12 mouse cellular contexts compared by ENCODE assay signal in genomic region chr4:88245494-88245893, GRCm38 (mm10).
"Had no signal": no experiment of that assay in that cellular context is flagged by ENCODE, and none has a peak within 500 bp of the region (broad histone marks: within the 10 kb centered on the region; RNA-seq: fewer than 3 reads in every experiment).

No protein-coding gene starts in this region.

- H3K4me1 ChIP-seq: limb, embryonic 10.5 days; liver, embryonic 12.5 days; megakaryocyte, embryonic 14.5 days; midbrain, embryonic 13.5 days; neural tube, embryonic 13.5 days had no signal

- H3K36me3 ChIP-seq: limb, embryonic 10.5 days; liver, embryonic 12.5 days; midbrain, embryonic 13.5 days; neural tube, embryonic 13.5 days had no signal

- H3K27ac ChIP-seq: limb, embryonic 10.5 days; liver, embryonic 12.5 days; macrophage; midbrain, embryonic 13.5 days; neural tube, embryonic 13.5 days had no signal

- H3K4me3 ChIP-seq: limb, embryonic 10.5 days; liver, embryonic 12.5 days; megakaryocyte, embryonic 14.5 days; midbrain, embryonic 13.5 days; neural tube, embryonic 13.5 days had no signal

- H3K9ac ChIP-seq: liver, embryonic 12.5 days; midbrain, embryonic 13.5 days; neural tube, embryonic 13.5 days had no signal

- H3K4me2 ChIP-seq: liver, embryonic 12.5 days; midbrain, embryonic 13.5 days; neural tube, embryonic 13.5 days had no signal

- H3K9me3 ChIP-seq: limb, embryonic 10.5 days; liver, embryonic 12.5 days; megakaryocyte, embryonic 14.5 days; midbrain, embryonic 13.5 days; neural tube, embryonic 13.5 days had no signal

- DNase-seq: kidney, adult 8-10 months; kidney, postnatal 25 days; retina, postnatal 1 day; thymus, postnatal 36 days had no signal

- ATAC-seq: inflammation-experienced regulatory T-cells, adult 6 months; intestine, postnatal 0 days; liver, embryonic 12.5 days; midbrain, embryonic 13.5 days had no signal

- H3K27me3 ChIP-seq: liver, embryonic 12.5 days; megakaryocyte, embryonic 14.5 days; midbrain, embryonic 13.5 days; neural tube, embryonic 13.5 days had no signal
